Mouse (Mus musculus): ENCODE data around the gene Fam19a2.

DNA sequence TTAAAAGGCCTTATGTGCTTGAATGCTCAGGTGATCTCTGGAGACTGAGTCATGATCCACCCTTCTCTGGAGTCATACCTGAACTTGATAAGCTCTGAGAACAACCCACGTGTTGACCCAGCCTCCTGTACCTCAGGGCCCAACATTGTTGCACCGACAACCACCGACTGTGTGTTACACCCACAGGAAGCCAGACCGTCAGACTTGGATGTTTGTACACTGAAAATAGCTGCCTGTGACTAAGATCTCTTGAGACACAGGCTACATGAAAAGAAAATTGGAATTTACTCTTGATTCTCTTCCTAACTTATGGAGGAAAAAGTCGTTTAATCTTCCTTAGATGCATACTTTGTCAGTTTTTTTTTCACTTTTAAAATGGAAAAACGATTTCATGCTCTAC lies 121.8 kb downstream of the Fam19a2 start:
- TF ChIP-seq CTCF (IDR thresholded peaks at IDR 0.05; ENCODE audit: borderline replicate concordance, control insufficient read depth, extremely low read depth, insufficient read depth, low read length, poor library complexity) = no peak
- TF ChIP-seq POLR2A (IDR thresholded peaks at IDR 0.05; ENCODE audit: control insufficient read depth, extremely low read depth, insufficient read depth, low read length, poor library complexity) = no peak
